In the genomic region with DNA sequence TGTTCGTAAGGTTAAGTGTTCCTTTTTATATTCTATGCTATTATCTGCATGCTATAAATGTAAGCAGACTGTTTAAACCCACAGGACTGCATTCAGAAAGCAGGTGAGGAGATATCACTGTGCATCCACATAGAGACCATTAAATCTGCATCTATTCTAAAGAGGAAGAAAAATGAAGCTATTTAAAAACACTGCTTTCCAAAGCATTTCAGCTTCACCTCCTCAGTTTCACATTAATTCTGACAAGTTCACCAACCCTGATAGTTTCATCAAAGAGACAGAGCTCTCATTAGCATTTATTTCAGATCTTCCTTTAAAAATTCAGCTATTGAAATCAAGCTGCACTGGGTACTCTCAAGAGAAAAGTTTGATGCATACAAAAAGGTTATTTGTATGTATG, we compare ENCODE assay signal across 29 mouse cellular contexts. TPM values are rescaled to one million over a fixed set of nuclear protein-coding genes. Genes with fewer than 3 reads are reported as not detected.
DNase-seq lines count a peak whose midpoint lies in the region; ATAC-seq lines count a peak whose summit lies in the region.
"Had no signal": no experiment of that assay in that cellular context is flagged by ENCODE, and none has a peak within 500 bp of the region (broad histone marks: within the 10 kb centered on the region; RNA-seq: fewer than 3 reads in every experiment).

No protein-coding gene starts in this region.

- no peaks in the 10 kb centered on the region for H3K9me3 ChIP-seq in forebrain, embryonic 14.5 days (replicated peaks; ENCODE audit: control insufficient read depth, low read length)
- H3K9me3 ChIP-seq in forebrain, embryonic 12.5 days = peaks cover 3% of the 10 kb centered on the region; the same call in 1 of the 2 replicates
- H3K9me3 ChIP-seq in hindbrain, embryonic 14.5 days (ENCODE audit: control insufficient read depth, low read length) = peaks cover 5% of the 10 kb centered on the region; the same call in 1 of the 2 replicates
- peaks cover 8% of the 10 kb centered on the region; the same call in 1 of the 2 replicates for H3K9me3 ChIP-seq in hindbrain, embryonic 16.5 days (ENCODE audit: control insufficient read depth, low read length)
- 0 out of 2 replicates have a peak, but pooled peaks cover 2% of the 10 kb centered on the region for H3K9me3 ChIP-seq in midbrain, embryonic 16.5 days (replicated peaks; ENCODE audit: control insufficient read depth, low read length, poor library complexity, severe bottlenecking)
- peaks cover 10% of the 10 kb centered on the region for H3K9me3 ChIP-seq in midbrain, embryonic 10.5 days (replicated peaks)
- H3K9me3 ChIP-seq: embryonic facial prominence, embryonic 13.5 days; heart, embryonic 15.5 days had no signal

- no peaks in the 10 kb centered on the region for H3K27me3 ChIP-seq in forebrain, embryonic 14.5 days (replicated peaks; ENCODE audit: control insufficient read depth, insufficient read depth, low read length)
- H3K27me3 ChIP-seq in forebrain, embryonic 12.5 days = no peaks in the 10 kb centered on the region
- H3K27me3 ChIP-seq in hindbrain, embryonic 14.5 days (ENCODE audit: control insufficient read depth, insufficient read depth, low read length) = no peaks in the 10 kb centered on the region
- H3K27me3 ChIP-seq in hindbrain, embryonic 16.5 days (replicated peaks; ENCODE audit: control insufficient read depth, insufficient read depth, low read length) = no peaks in the 10 kb centered on the region
- H3K27me3 ChIP-seq in midbrain, embryonic 16.5 days (ENCODE audit: control insufficient read depth, insufficient read depth, low read depth, low read length) = no peaks in the 10 kb centered on the region
- H3K27me3 ChIP-seq in midbrain, embryonic 10.5 days (ENCODE audit: low read depth, poor library complexity, severe bottlenecking) = no peaks in the 10 kb centered on the region
- H3K27me3 ChIP-seq: embryonic facial prominence, embryonic 13.5 days; heart, embryonic 12.5 days; heart, embryonic 15.5 days; hindbrain, embryonic 13.5 days had no signal

- no peak overlapping the region for H3K9ac ChIP-seq in forebrain, embryonic 14.5 days (ENCODE audit: low read length)
- H3K9ac ChIP-seq in forebrain, embryonic 12.5 days = no peak overlapping the region
- no peak overlapping the region for H3K9ac ChIP-seq in hindbrain, embryonic 14.5 days
- no peak overlapping the region for H3K9ac ChIP-seq in hindbrain, embryonic 16.5 days (ENCODE audit: low read depth, low read length)
- no peak overlapping the region for H3K9ac ChIP-seq in midbrain, embryonic 16.5 days (ENCODE audit: low read depth, low read length)
- H3K9ac ChIP-seq: embryonic facial prominence, embryonic 13.5 days; heart, embryonic 12.5 days; heart, embryonic 15.5 days; hindbrain, embryonic 13.5 days had no signal

- H3K4me3 ChIP-seq in forebrain, embryonic 14.5 days (ENCODE audit: low read depth, low read length) = no peak overlapping the region
- no peak overlapping the region for H3K4me3 ChIP-seq in forebrain, embryonic 12.5 days (replicated peaks)
- H3K4me3 ChIP-seq in hindbrain, embryonic 14.5 days (replicated peaks; ENCODE audit: low read length) = no peak overlapping the region
- no peak overlapping the region for H3K4me3 ChIP-seq in hindbrain, embryonic 16.5 days (ENCODE audit: low read length)
- no peak overlapping the region for H3K4me3 ChIP-seq in midbrain, embryonic 16.5 days (ENCODE audit: low read depth, low read length)
- H3K4me3 ChIP-seq in midbrain, embryonic 10.5 days = no peak overlapping the region
- H3K4me3 ChIP-seq: embryonic facial prominence, embryonic 10.5 days; embryonic facial prominence, embryonic 13.5 days; erythroblast, embryonic 14.5 days; heart, embryonic 12.5 days; heart, embryonic 15.5 days; hindbrain, embryonic 10.5 days; hindbrain, embryonic 13.5 days had no signal

- peak; percentile 19 for DNase-seq in forebrain, embryonic 14.5 days (ENCODE audit: low spot score)
- DNase-seq in hindbrain, embryonic 14.5 days (ENCODE audit: low spot score) = no peak
- no peak for DNase-seq in midbrain, embryonic 10.5 days (ENCODE audit: low spot score)
- DNase-seq: adrenal gland, adult 8-10 months; adrenal gland, postnatal 25 days; cerebellum, adult 11 months; cerebellum, adult 8-10 months; cerebellum, postnatal 10 days; cerebellum, postnatal 36 days; embryo, embryonic 11 days; gastrocnemius, postnatal 25 days; heart, adult 18-20 months; heart, postnatal 10 days; heart, postnatal 36 days; kidney, adult 11 months had no signal

- H3K4me2 ChIP-seq in forebrain, embryonic 14.5 days (ENCODE audit: low read length) = no peak overlapping the region
- no peak overlapping the region for H3K4me2 ChIP-seq in forebrain, embryonic 12.5 days
- H3K4me2 ChIP-seq in hindbrain, embryonic 14.5 days (replicated peaks) = no peak overlapping the region
- no peak overlapping the region for H3K4me2 ChIP-seq in hindbrain, embryonic 16.5 days (ENCODE audit: low read length)
- H3K4me2 ChIP-seq in midbrain, embryonic 16.5 days (ENCODE audit: low read length) = no peak overlapping the region
- H3K4me2 ChIP-seq: embryonic facial prominence, embryonic 13.5 days; heart, embryonic 12.5 days; heart, embryonic 15.5 days; hindbrain, embryonic 13.5 days had no signal

- WGBS in forebrain, embryonic 14.5 days = 92% methylated on average over 1 of the region's 1 CpGs
- WGBS in forebrain, embryonic 12.5 days = 83% methylated on average over 1 of the region's 1 CpGs
- 71% methylated on average over 1 of the region's 1 CpGs for whole genome bisulfite sequencing in hindbrain, embryonic 14.5 days
- 83% methylated on average over 1 of the region's 1 CpGs for WGBS in hindbrain, embryonic 16.5 days
- WGBS in midbrain, embryonic 16.5 days = 85% methylated on average over 1 of the region's 1 CpGs
- WGBS in midbrain, embryonic 10.5 days = 95% methylated on average over 1 of the region's 1 CpGs

- H3K27ac ChIP-seq in forebrain, embryonic 14.5 days (ENCODE audit: low read depth, low read length) = no peak overlapping the region
- H3K27ac ChIP-seq in forebrain, embryonic 12.5 days = no peak overlapping the region
- 0 out of 2 replicates have a peak overlapping the region, but pooled peaks have one; percentile 7 for H3K27ac ChIP-seq in hindbrain, embryonic 14.5 days
- H3K27ac ChIP-seq in hindbrain, embryonic 16.5 days (ENCODE audit: low read depth, low read length) = no peak overlapping the region
- H3K27ac ChIP-seq in midbrain, embryonic 16.5 days (ENCODE audit: low read length) = no peak overlapping the region
- H3K27ac ChIP-seq in midbrain, embryonic 10.5 days (replicated peaks) = no peak overlapping the region
- H3K27ac ChIP-seq: embryonic facial prominence, embryonic 10.5 days; embryonic facial prominence, embryonic 13.5 days; heart, embryonic 15.5 days; hindbrain, embryonic 10.5 days; hindbrain, embryonic 13.5 days had no signal

- no peak for ATAC-seq in forebrain, embryonic 14.5 days
- ATAC-seq in forebrain, embryonic 12.5 days (ENCODE audit: low FRiP score) = no peak
- ATAC-seq in hindbrain, embryonic 14.5 days (ENCODE audit: low FRiP score) = no peak
- no peak for ATAC-seq in hindbrain, embryonic 16.5 days
- peak; percentile 51 for ATAC-seq in midbrain, embryonic 16.5 days
- ATAC-seq: activated CD4-positive, CD25-positive, alpha-beta regulatory T cell, adult 4 months had no signal

- no peaks in the 10 kb centered on the region for H3K4me1 ChIP-seq in forebrain, embryonic 14.5 days (ENCODE audit: control insufficient read depth, insufficient read depth, low read length)
- no peaks in the 10 kb centered on the region; the same call in 1 of the 2 replicates for H3K4me1 ChIP-seq in forebrain, embryonic 12.5 days
- H3K4me1 ChIP-seq in hindbrain, embryonic 14.5 days (replicated peaks; ENCODE audit: control insufficient read depth, insufficient read depth, low read length) = no peaks in the 10 kb centered on the region
- no peaks in the 10 kb centered on the region for H3K4me1 ChIP-seq in hindbrain, embryonic 16.5 days (ENCODE audit: control insufficient read depth, insufficient read depth, low read depth, low read length)
- peaks cover 3% of the 10 kb centered on the region; the same call in 1 of the 2 replicates for H3K4me1 ChIP-seq in midbrain, embryonic 16.5 days (ENCODE audit: control insufficient read depth, insufficient read depth, low read length)
- no peaks in the 10 kb centered on the region for H3K4me1 ChIP-seq in midbrain, embryonic 10.5 days
- H3K4me1 ChIP-seq: embryonic facial prominence, embryonic 10.5 days; embryonic facial prominence, embryonic 13.5 days; heart, embryonic 12.5 days; heart, embryonic 15.5 days; hindbrain, embryonic 13.5 days had no signal

- no peaks in the 10 kb centered on the region for H3K36me3 ChIP-seq in forebrain, embryonic 14.5 days (ENCODE audit: control insufficient read depth, insufficient read depth, low read length)
- no peaks in the 10 kb centered on the region for H3K36me3 ChIP-seq in forebrain, embryonic 12.5 days (replicated peaks)
- H3K36me3 ChIP-seq in hindbrain, embryonic 14.5 days (replicated peaks; ENCODE audit: control insufficient read depth, insufficient read depth) = no peaks in the 10 kb centered on the region
- H3K36me3 ChIP-seq in hindbrain, embryonic 16.5 days (ENCODE audit: control insufficient read depth, insufficient read depth, low read length) = no peaks in the 10 kb centered on the region
- no peaks in the 10 kb centered on the region for H3K36me3 ChIP-seq in midbrain, embryonic 16.5 days (ENCODE audit: control insufficient read depth, insufficient read depth, low read length)
- H3K36me3 ChIP-seq in midbrain, embryonic 10.5 days = 0 out of 2 replicates have a peak, but pooled peaks cover 2% of the 10 kb centered on the region
- H3K36me3 ChIP-seq: embryonic facial prominence, embryonic 10.5 days; embryonic facial prominence, embryonic 13.5 days; heart, embryonic 12.5 days; heart, embryonic 15.5 days; hindbrain, embryonic 13.5 days had no signal

RNA-seq across cellular contexts. Expression of a gene that starts 2.2 kb away (rescaled TPM):
- polyA plus RNA-seq in forebrain, embryonic 14.5 days (2014; fragmentation: Nextera tagmentation; extraction: Ambion mirVana) = not detected in 2 replicates
- polyA plus RNA-seq in forebrain, embryonic 12.5 days (2016; fragmentation: Nextera tagmentation; extraction: Ambion mirVana) = not detected in 2 replicates
- not detected in 2 replicates for polyA plus RNA-seq in hindbrain, embryonic 14.5 days (2014; fragmentation: Nextera tagmentation; extraction: Ambion mirVana)
- polyA plus RNA-seq in hindbrain, embryonic 16.5 days (2015; fragmentation: Nextera tagmentation; extraction: Ambion mirVana) = not detected in 2 replicates
- polyA plus RNA-seq in midbrain, embryonic 16.5 days (2015; fragmentation: Nextera tagmentation; extraction: Ambion mirVana) = not detected in 2 replicates
- polyA plus RNA-seq in midbrain, embryonic 10.5 days (2016; fragmentation: Nextera tagmentation; extraction: Ambion mirVana) = not detected in 2 replicates
- polyA plus RNA-seq: cortical plate, adult 2 months; embryonic facial prominence, embryonic 10.5 days; embryonic facial prominence, embryonic 13.5 days; erythroblast, embryonic 14.5 days; gonadal fat pad, adult 2 months; heart, embryonic 12.5 days; heart, embryonic 15.5 days; hindbrain, embryonic 10.5 days; hindbrain, embryonic 13.5 days; intestine, embryonic 14.5 days had no signal

RNA-seq across cellular contexts. Expression of a gene that starts 25.8 kb away (rescaled TPM):
- polyA plus RNA-seq in forebrain, embryonic 14.5 days (2014; fragmentation: Nextera tagmentation; extraction: Ambion mirVana) = 0.09 TPM in 1 of 2 replicates, not detected in the other
- 0.09 TPM in 1 of 2 replicates, not detected in the other for polyA plus RNA-seq in forebrain, embryonic 12.5 days (2016; fragmentation: Nextera tagmentation; extraction: Ambion mirVana)
- polyA plus RNA-seq in hindbrain, embryonic 14.5 days (2014; fragmentation: Nextera tagmentation; extraction: Ambion mirVana) = 0.07 and 0.09 TPM in 2 replicates
- 0.09 TPM in 1 of 2 replicates, not detected in the other for polyA plus RNA-seq in hindbrain, embryonic 16.5 days (2015; fragmentation: Nextera tagmentation; extraction: Ambion mirVana)
- 0.19 and 0.30 TPM in 2 replicates for polyA plus RNA-seq in midbrain, embryonic 16.5 days (2015; fragmentation: Nextera tagmentation; extraction: Ambion mirVana)
- polyA plus RNA-seq in midbrain, embryonic 10.5 days (2016; fragmentation: Nextera tagmentation; extraction: Ambion mirVana) = 0.05 and 0.24 TPM in 2 replicates
- polyA plus RNA-seq: activated CD4-positive, CD25-positive, alpha-beta regulatory T cell, adult 4 months; cortical plate, adult 2 months; embryonic facial prominence, embryonic 10.5 days; embryonic facial prominence, embryonic 13.5 days; erythroblast, embryonic 14.5 days; hindbrain, embryonic 10.5 days; intestine, embryonic 14.5 days had no signal

RNA-seq across cellular contexts. Expression of a gene that starts 57.4 kb away (rescaled TPM):
- polyA plus RNA-seq in forebrain, embryonic 14.5 days (2014; fragmentation: Nextera tagmentation; extraction: Ambion mirVana) = 50.6 and 67.8 TPM in 2 replicates
- polyA plus RNA-seq in forebrain, embryonic 12.5 days (2016; fragmentation: Nextera tagmentation; extraction: Ambion mirVana) = 77.2 and 86.8 TPM in 2 replicates
- 67.0 TPM in 2 replicates for polyA plus RNA-seq in hindbrain, embryonic 14.5 days (2014; fragmentation: Nextera tagmentation; extraction: Ambion mirVana)
- polyA plus RNA-seq in hindbrain, embryonic 16.5 days (2015; fragmentation: Nextera tagmentation; extraction: Ambion mirVana) = 58.0 and 60.8 TPM in 2 replicates
- 55.9 and 63.1 TPM in 2 replicates for polyA plus RNA-seq in midbrain, embryonic 16.5 days (2015; fragmentation: Nextera tagmentation; extraction: Ambion mirVana)
- 81.3 and 92.9 TPM in 2 replicates for polyA plus RNA-seq in midbrain, embryonic 10.5 days (2016; fragmentation: Nextera tagmentation; extraction: Ambion mirVana)
